Mouse (Mus musculus) limb, embryonic 10.5 days (tissue): Measurements from ENCODE around the gene Rpl18a. TPM values are rescaled to one million over a fixed set of nuclear protein-coding genes. Genes with fewer than 3 reads are reported as not detected.

Experiments used
- DNase-seq: peaks from one replicate; pipeline ENCODE4 v3.0.0-alpha.2; 2017; ENCODE audit warnings: low spot score
- H3K27ac ChIP-seq: fragments of 300-500 bp; sonication (generic); 2 replicates; pipeline ENCODE4 v1.5.1; 2016; ENCODE audit warnings: mild to moderate bottlenecking
- H3K27me3 ChIP-seq: fragments of 300-500 bp; sonication (generic); 2 replicates; pipeline ENCODE4 v1.6.1; 2016; ENCODE audit warnings: low read depth, mild to moderate bottlenecking; ENCODE audit not compliant: poor library complexity, severe bottlenecking
- H3K36me3 ChIP-seq: fragments of 300-500 bp; sonication (generic); 2 replicates; pipeline ENCODE4 v1.6.1; 2016; ENCODE audit warnings: mild to moderate bottlenecking, moderate library complexity
- H3K4me1 ChIP-seq: fragments of 300-500 bp; sonication (generic); 2 replicates; pipeline ENCODE4 v1.6.1; 2016
- H3K4me3 ChIP-seq: fragments of 300-500 bp; sonication (generic); 2 replicates; pipeline ENCODE4 v1.5.1; 2016; ENCODE audit warnings: mild to moderate bottlenecking, moderate library complexity
- H3K9me3 ChIP-seq: fragments of 300-500 bp; sonication (generic); replicated peaks from 2 replicates; pipeline ENCODE4 v1.6.1; 2016; ENCODE audit warnings: mild to moderate bottlenecking
- WGBS: fragments of 180-500 bp; shearing (Covaris S2); methylation state at CpG from one replicate; pipeline ENCODE4 v1.1.7; 2016; 5-methylcytosine and 5-hydroxymethylcytosine counted together
- polyA plus RNA-seq: library from polyadenylated mRNA; unstranded; fragments of >200 nt; fragmentation: Nextera tagmentation; extraction: Ambion mirVana; gene quantifications from 2 replicates; pipeline ENCODE4 v1.2.1, GENCODE M21; 2016

Gene Rpl18a
- polyA plus RNA-seq, 1 experiment from 2014 or later, result 3,636 TPM

- DNase-seq, result no peak
- 89% methylated on average over 5 of the region's 5 CpGs for WGBS
- Histone ChIP-seq H3K36me3 (peaks cover 19% of the 10 kb centered on the region), H3K9me3 (no peaks in the 10 kb centered on the region), H3K4me3 (no peak overlapping the region), H3K27ac (no peak overlapping the region), H3K4me1 (peaks cover 43% of the 10 kb centered on the region), H3K27me3 (no peaks in the 10 kb centered on the region)
These were observed 25.9 kb downstream of the Rpl18a start for GRCm38 (mm10) chr8:70871195-70871807.

- 45% methylated on average over 16 of the region's 16 CpGs for WGBS
- no peaks in the 10 kb centered on the region for H3K9me3 ChIP-seq
- H3K27me3 ChIP-seq, result no peaks in the 10 kb centered on the region
- H3K4me1 ChIP-seq, result peaks cover 60% of the 10 kb centered on the region
- H3K27ac ChIP-seq, result peak overlapping the region; percentile 83
- peaks cover 19% of the 10 kb centered on the region for H3K36me3 ChIP-seq
- H3K4me3 ChIP-seq, result peak overlapping the region; percentile 41
- DNase-seq, result peak; percentile 70
These were observed 27.6 kb downstream of the Rpl18a start for GRCm38 (mm10) chr8:70869601-70870041.

- Histone ChIP-seq H3K4me3 (peak overlapping the region; percentile 41), H3K4me1 (peaks cover 64% of the 10 kb centered on the region), H3K36me3 (peaks cover 19% of the 10 kb centered on the region), H3K9me3 (no peaks in the 10 kb centered on the region), H3K27me3 (peaks cover 1% of the 10 kb centered on the region; the same call in 1 of the 2 replicates), H3K27ac (peak overlapping the region; percentile 83)
- DNase-seq, result no peak
- 38% methylated on average over 5 of the region's 5 CpGs for WGBS
These were observed 28.0 kb downstream of the Rpl18a start for GRCm38 (mm10) chr8:70869199-70869571.

- Histone ChIP-seq H3K4me1 (peaks cover 69% of the 10 kb centered on the region), H3K4me3 (peak overlapping the region; percentile 41), H3K27ac (peak overlapping the region; percentile 83), H3K9me3 (no peaks in the 10 kb centered on the region), H3K27me3 (peaks cover 6% of the 10 kb centered on the region), H3K36me3 (peaks cover 19% of the 10 kb centered on the region)
- 15% methylated on average over 40 of the region's 40 CpGs for WGBS
- DNase-seq, result peak; percentile 81
These were observed 28.5 kb downstream of the Rpl18a start for GRCm38 (mm10) chr8:70868559-70869198.

GRCm38 (mm10) chr8:70866566-70866965, 30.6 kb downstream of the Rpl18a start:
- no peak for DNase-seq
- Histone ChIP-seq H3K36me3 (peaks cover 19% of the 10 kb centered on the region), H3K27me3 (peaks cover 27% of the 10 kb centered on the region), H3K9me3 (no peaks in the 10 kb centered on the region), H3K4me3 (no peak overlapping the region), H3K27ac (peak overlapping the region; percentile 90), H3K4me1 (peaks cover 78% of the 10 kb centered on the region)
- WGBS, result 85% methylated on average over 7 of the region's 7 CpGs

DNA sequence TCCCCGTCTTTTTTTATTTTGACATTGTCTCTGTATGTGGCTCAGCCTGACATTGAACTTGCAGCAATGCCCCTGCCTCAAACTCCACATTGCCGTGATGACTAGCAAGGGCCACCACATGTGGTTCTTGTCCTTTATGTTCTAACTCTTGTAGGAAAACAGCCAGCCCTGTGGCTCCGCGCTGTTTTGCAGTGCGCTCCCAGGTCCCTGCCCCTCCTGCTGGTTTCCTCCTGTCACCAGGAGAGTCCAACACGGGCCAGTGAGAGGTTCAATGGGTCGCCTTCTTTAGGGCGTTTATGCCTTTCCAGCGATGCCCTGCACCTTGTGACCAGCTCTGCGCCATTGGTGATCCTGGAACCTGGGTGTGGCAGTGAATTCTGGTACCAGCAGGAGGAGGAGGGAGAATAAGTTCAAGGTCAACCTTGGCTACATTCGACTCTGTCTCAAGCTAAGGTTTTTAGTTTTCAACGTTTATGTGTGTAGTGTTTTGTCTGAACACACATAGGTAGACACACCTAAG, 31.2 kb downstream of the Rpl18a start:
- Histone ChIP-seq H3K9me3 (no peaks in the 10 kb centered on the region), H3K4me3 (peak overlapping the region; percentile 57), H3K36me3 (peaks cover 17% of the 10 kb centered on the region), H3K27me3 (peaks cover 32% of the 10 kb centered on the region), H3K4me1 (peaks cover 75% of the 10 kb centered on the region), H3K27ac (peak overlapping the region; percentile 90)
- DNase-seq, result no peak
- 8% methylated on average over 12 of the region's 12 CpGs for WGBS

DNA sequence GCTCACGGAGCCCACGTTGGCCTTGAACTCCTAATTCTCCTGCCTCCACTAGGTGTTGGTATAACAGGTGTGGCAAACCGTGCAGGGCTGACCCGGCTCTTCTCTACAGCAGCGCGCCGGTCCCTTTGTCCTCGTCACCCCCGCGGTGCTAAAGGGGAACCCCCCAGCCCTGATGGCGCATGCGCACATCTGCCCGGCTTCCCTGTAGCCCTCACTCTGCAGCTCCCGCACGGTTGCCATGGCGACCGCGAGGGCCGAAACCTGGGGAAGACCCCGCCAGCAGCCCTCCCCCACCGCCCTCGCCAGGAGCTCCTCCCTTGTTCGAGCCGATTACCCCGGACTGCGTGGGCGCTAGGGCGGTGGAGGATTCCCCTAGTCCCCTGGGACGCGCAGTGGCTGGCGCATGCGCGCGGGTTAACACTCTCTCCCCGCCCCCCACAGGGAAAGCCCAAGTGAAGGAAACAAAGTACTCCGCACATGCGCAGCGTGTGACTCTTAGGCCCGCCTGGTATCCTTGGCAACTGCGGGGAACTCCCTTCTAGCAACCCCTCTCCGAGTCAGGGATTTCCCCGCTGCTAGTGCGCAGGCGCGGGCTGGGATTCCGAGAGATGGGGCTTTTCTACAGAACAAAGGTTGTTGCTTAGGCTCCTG, 31.7 kb downstream of the Rpl18a start:
- Histone ChIP-seq H3K9me3 (no peaks in the 10 kb centered on the region), H3K4me3 (peak overlapping the region; percentile 57), H3K27me3 (peaks cover 38% of the 10 kb centered on the region), H3K27ac (peak overlapping the region; percentile 90), H3K36me3 (peaks cover 16% of the 10 kb centered on the region), H3K4me1 (peaks cover 75% of the 10 kb centered on the region)
- under 1% methylated on average over 46 of the region's 46 CpGs for WGBS
- peak; percentile 100 for DNase-seq

GRCm38 (mm10) chr8:70864712-70865221, 32.4 kb downstream of the Rpl18a start:
- peaks cover 38% of the 10 kb centered on the region for H3K27me3 ChIP-seq
- peak overlapping the region; percentile 90 for H3K27ac ChIP-seq
- H3K36me3 ChIP-seq, result peaks cover 16% of the 10 kb centered on the region
- peaks cover 72% of the 10 kb centered on the region for H3K4me1 ChIP-seq
- no peaks in the 10 kb centered on the region for H3K9me3 ChIP-seq
- peak overlapping the region; percentile 57 for H3K4me3 ChIP-seq
- peak; percentile 74 for DNase-seq
- 2% methylated on average over 24 of the region's 24 CpGs for WGBS

DNA sequence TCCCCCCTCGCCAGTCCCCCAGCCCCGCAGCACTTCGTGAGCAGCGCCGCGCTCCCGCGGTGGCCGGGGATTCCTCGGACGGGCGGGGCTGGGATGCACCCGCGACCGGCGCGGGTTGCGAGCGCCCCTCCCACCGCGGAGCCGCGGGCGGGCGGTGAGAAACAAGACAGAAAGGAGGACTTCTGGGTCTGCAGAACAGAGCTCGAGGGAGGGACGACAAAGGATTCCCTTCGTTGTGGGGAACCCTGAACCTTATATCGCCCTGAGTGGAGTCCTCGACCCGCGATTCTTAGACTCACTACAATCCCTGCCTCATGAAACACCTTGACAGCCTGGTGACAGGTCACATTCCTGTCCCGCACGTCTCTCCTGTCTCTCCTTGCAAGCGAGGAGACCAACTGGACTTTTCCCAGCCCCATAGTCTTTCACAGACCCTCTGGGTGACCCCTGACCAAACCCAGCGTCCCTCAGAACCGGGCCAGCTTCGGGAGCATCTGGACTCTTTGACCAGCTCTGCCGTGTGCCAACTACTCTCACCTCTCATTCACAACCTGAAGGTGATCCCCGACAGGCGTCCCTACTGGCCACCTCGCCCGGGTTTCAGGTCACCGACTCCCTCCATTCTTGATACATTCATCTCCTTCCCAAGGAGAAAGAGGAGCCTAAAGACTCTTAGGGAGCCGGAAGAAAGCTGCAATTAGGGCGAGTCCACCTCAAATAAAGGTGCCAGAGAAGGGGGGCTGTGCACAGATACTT, 33.1 kb downstream of the Rpl18a start:
- DNase-seq, result peak; percentile 57
- no peaks in the 10 kb centered on the region for H3K9me3 ChIP-seq
- peaks cover 66% of the 10 kb centered on the region for H3K4me1 ChIP-seq
- peaks cover 16% of the 10 kb centered on the region for H3K36me3 ChIP-seq
- H3K27ac ChIP-seq, result peak overlapping the region; percentile 90
- H3K4me3 ChIP-seq, result peak overlapping the region; percentile 57
- WGBS, result 1% methylated on average over 46 of the region's 46 CpGs
- H3K27me3 ChIP-seq, result peaks cover 38% of the 10 kb centered on the region

DNA sequence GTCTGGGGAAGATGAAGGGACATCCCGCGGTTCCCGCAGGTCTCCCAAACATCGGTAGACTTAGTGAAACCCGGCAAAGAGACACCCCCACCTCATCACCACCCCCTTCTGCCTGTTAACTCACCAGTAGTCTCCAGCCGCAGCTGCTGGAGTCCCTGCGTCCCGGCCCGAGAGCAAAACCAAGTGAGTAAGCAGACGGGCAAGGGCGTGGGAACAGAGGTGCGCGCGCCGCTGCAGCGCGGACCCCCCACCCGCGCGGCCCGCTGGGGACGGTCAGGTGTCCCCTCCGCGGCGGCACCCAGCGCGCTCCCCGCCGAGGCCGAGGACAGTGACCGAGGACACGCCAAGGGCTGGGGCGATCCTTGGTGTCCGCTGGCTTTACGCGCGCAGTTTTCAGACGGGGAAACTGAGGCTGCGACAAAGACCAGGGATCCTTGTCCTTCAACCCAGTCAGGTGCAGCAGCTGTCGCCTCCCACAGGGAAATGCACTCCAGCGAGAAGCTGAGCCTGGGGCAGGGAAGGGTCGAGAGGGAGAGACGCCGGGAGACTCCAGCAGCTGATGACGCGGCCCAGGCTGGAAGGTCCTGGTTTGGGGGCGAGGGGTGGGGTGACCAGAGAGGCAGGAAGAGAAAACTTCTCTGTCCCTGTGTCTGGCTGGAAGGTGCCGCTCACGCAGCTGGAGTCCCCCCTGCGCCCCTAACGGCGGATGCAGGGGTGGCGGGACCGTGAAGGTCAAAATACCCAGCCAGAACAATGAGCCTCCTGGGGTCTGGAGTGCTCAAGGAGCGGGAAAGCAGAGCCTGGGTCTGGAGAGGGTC, 34.2 kb downstream of the Rpl18a start, which contains the start of gene Kcnn1:
Gene Kcnn1, minus strand, starts transcription at position 435 of the 818 bp plus-strand sequence.
- Histone ChIP-seq H3K27me3 (peaks cover 38% of the 10 kb centered on the region), H3K27ac (peak within 1 kb of the TSS; percentile 90), H3K4me1 (peaks cover 64% of the 10 kb centered on the region)

GRCm38 (mm10) chr8:70857516-70857915, 39.7 kb downstream of the Rpl18a start:
- H3K4me3 ChIP-seq, result peak overlapping the region; percentile 64; the same call in 1 of the 2 replicates
- H3K36me3 ChIP-seq, result no peaks in the 10 kb centered on the region
- H3K4me1 ChIP-seq, result peaks cover 40% of the 10 kb centered on the region
- H3K27ac ChIP-seq, result peak overlapping the region; percentile 22
- no peaks in the 10 kb centered on the region for H3K9me3 ChIP-seq
- 10% methylated on average over 4 of the region's 4 CpGs for WGBS
- H3K27me3 ChIP-seq, result peaks cover 50% of the 10 kb centered on the region
- DNase-seq, result no peak

More for the DNA sequence above, 34.2 kb downstream of the Rpl18a start, which contains the start of gene Kcnn1:
- peak within 1 kb of the TSS; percentile 57 for H3K4me3 ChIP-seq
- under 1% methylated on average over 55 of the region's 55 CpGs for WGBS
- peaks cover 6% of the 10 kb centered on the region for H3K36me3 ChIP-seq
- peak; percentile 74 for DNase-seq
- no peaks in the 10 kb centered on the region for H3K9me3 ChIP-seq
